Mouse (Mus musculus) forebrain, embryonic 16.5 days (tissue): ENCODE measurements at regions not wholly inside any gene's neighbourhood (a gene's known extent, or its start where the extent isn't known, plus 50 kb on each side); places are given as distances from the start of the nearest gene placed in this dataset.

Source experiments
- ATAC-seq: fragments of 200-750 bp; cut with Nextera tagmentation; 2 replicates; pipeline ENCODE4 v1.8.0; 2017; ENCODE audit warnings: mild to moderate bottlenecking, moderate library complexity
- H3K27ac ChIP-seq: fragments of 300-500 bp; sonication (generic); 2 replicates; pipeline ENCODE4 v1.5.1; 2014; ENCODE audit warnings: low read length, control low read depth
- H3K27me3 ChIP-seq: fragments of 300-500 bp; sonication (generic); replicated peaks from 2 replicates; pipeline ENCODE4 v1.6.1; 2014; ENCODE audit warnings: low read length; ENCODE audit not compliant: control insufficient read depth, insufficient read depth
- H3K36me3 ChIP-seq: fragments of 300-500 bp; sonication (generic); 2 replicates; pipeline ENCODE4 v1.6.1; 2014; ENCODE audit not compliant: control insufficient read depth, insufficient read depth
- H3K4me1 ChIP-seq: fragments of 300-500 bp; sonication (generic); replicated peaks from 2 replicates; pipeline ENCODE4 v1.6.1; 2014; ENCODE audit warnings: low read length; ENCODE audit not compliant: control insufficient read depth, insufficient read depth
- H3K4me2 ChIP-seq: fragments of 300-500 bp; sonication (generic); 2 replicates; pipeline ENCODE4 v1.6.1; 2014; ENCODE audit warnings: mild to moderate bottlenecking, low read length, control low read depth
- H3K4me3 ChIP-seq: fragments of 300-500 bp; sonication (generic); replicated peaks from 2 replicates; pipeline ENCODE4 v1.5.1; 2014; ENCODE audit warnings: mild to moderate bottlenecking, low read length, control low read depth
- H3K9ac ChIP-seq: fragments of 300-500 bp; sonication (generic); replicated peaks from 2 replicates; pipeline ENCODE4 v1.6.1; 2014; ENCODE audit warnings: low read depth, low read length, control low read depth
- H3K9me3 ChIP-seq: fragments of 300-500 bp; sonication (generic); 2 replicates; pipeline ENCODE4 v1.6.1; 2016; ENCODE audit warnings: low read length; ENCODE audit not compliant: control insufficient read depth
- WGBS: fragments of 180-500 bp; shearing (Covaris S2); extraction: QIAGEN DNeasy Blood & Tissue Kit; methylation state at CpG from one replicate; pipeline ENCODE4 v1.1.7; 2014; 5-methylcytosine and 5-hydroxymethylcytosine counted together

DNA sequence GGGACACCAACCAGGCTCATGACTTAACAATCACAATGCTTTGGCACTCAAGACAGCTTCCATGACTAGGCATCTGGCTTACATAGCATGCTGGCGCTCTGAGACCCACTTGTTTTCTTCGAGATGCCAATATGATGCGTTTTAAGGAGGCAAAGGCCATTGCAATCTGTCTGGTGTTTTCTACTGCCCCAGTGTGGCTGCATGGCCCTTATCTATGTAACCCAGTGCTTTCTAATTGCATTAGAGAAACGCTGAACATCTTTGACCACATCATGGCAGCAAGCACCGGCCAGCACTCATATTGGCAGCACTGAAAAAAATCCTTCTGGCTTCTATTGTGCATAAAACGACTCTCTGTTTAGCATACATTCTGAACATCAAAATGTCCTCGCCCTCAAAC is 144.2 kb upstream of the Igfbp7 start:
- ATAC-seq: no peak
- Histone ChIP-seq H3K4me2 (no peak overlapping the region), H3K27ac (no peak overlapping the region), H3K9me3 (no peaks in the 10 kb centered on the region), H3K27me3 (no peaks in the 10 kb centered on the region), H3K36me3 (no peaks in the 10 kb centered on the region), H3K9ac (no peak overlapping the region), H3K4me1 (no peaks in the 10 kb centered on the region), H3K4me3 (no peak overlapping the region)
- WGBS: 65% methylated on average over 7 of the region's 7 CpGs

DNA sequence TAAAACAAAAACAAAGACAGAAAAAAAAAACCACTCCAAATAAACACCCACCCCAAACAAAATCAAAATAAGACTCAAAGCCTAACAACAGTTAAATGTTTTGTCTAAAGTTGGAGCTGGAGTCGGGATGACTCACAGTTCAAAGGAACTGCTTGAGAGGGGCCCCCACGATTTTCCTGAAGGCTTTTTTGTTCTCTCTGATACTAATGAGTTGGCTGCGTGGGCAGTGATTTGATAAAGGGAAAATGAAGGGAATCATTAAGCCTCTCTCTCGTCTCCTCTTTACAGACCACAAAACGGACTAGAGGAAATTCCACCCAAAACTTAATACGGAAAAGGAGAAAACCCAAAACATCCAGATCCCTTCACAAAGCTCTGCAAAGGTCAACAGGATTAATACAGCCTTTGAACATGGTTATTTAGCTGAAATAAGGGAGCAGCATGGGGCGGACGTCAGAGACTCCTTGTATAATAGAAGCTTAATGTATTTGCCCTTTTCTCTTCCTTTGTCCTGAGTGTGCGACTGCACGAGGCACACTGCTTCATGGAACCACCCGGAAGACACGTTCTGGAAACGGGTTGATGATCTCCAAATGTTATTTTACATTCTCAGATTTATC is 138.3 kb upstream of the Igfbp7 start:
- Histone ChIP-seq H3K9ac (no peak overlapping the region), H3K4me2 (no peak overlapping the region), H3K27ac (no peak overlapping the region), H3K9me3 (no peaks in the 10 kb centered on the region), H3K36me3 (no peaks in the 10 kb centered on the region), H3K4me3 (no peak overlapping the region), H3K4me1 (peaks cover 4% of the 10 kb centered on the region; the same call in 1 of the 2 replicates), H3K27me3 (no peaks in the 10 kb centered on the region)
- 3% methylated on average over 13 of the region's 13 CpGs for WGBS
- ATAC-seq: no peak

DNA sequence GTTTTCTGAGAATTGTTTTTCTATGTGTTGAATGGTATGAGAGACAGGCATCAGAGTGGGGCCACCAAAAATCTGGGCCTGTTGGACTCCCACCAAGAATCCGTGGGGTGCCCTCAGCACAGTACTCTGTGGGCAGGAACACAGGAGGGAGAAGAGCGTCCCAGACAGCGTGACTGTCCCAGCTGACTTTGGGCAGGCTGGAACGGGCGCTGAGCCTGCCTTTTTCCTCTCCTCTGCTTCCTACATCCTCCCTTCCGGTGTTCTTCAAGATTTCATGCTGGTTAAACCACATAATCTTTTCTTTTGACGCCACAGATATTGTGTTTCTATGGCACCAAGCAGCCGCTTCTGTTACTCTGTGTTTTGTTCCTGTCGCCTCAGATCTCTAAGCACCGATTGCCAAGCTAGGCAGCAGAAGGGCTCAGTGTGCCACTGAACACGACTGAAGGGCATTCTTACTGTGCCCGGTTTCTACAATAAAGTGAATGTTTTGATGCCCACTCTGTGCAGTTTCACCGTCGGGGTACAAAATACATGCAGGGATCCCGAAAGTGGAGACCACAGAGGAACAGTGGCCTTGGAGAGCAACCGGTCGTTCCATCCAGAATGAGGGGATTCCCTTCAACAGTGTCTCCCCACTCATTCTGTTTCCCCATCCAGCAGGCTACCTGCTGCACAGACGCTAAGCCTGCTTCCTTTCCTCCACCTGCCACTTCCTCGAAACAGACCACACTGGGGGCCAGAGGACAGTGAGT is 124.6 kb upstream of the Igfbp7 start:
- Histone ChIP-seq H3K4me3 (no peak overlapping the region), H3K4me1 (peaks cover 6% of the 10 kb centered on the region; the same call in 1 of the 2 replicates), H3K27me3 (no peaks in the 10 kb centered on the region), H3K9me3 (no peaks in the 10 kb centered on the region), H3K4me2 (peak overlapping the region; percentile 2; the same call in 1 of the 2 replicates), H3K9ac (no peak overlapping the region), H3K27ac (no peak overlapping the region), H3K36me3 (no peaks in the 10 kb centered on the region)
- 50% methylated on average over 19 of the region's 19 CpGs for WGBS
- peak; percentile 72 for ATAC-seq

DNA sequence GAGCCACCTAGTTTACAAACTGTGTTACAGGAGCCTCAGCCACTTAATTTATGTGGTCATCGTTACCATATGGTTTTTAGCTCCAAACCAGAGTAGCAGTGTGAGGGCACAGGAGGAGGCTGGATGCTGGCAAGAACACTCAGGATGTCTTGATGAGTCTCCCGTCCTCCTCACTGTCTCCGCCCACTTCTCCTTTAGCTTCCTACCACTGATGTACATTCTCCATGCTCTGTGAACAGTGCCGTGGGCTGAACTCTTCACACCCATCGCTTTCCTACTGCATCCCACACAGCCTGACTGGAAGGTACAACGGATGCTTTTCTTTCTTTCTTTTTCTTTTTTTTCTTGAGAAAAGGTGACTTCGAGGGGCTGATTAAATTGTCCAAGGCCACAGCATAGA is 122.5 kb upstream of the Igfbp7 start:
- no peaks in the 10 kb centered on the region for H3K9me3 ChIP-seq
- H3K36me3 ChIP-seq: no peaks in the 10 kb centered on the region
- H3K9ac ChIP-seq: no peak overlapping the region
- H3K27ac ChIP-seq: no peak overlapping the region
- H3K27me3 ChIP-seq: no peaks in the 10 kb centered on the region
- H3K4me2 ChIP-seq: no peak overlapping the region
- ATAC-seq: no peak
- peaks cover 6% of the 10 kb centered on the region; the same call in 1 of the 2 replicates for H3K4me1 ChIP-seq
- WGBS: 88% methylated on average over 7 of the region's 7 CpGs
- H3K4me3 ChIP-seq: no peak overlapping the region

DNA sequence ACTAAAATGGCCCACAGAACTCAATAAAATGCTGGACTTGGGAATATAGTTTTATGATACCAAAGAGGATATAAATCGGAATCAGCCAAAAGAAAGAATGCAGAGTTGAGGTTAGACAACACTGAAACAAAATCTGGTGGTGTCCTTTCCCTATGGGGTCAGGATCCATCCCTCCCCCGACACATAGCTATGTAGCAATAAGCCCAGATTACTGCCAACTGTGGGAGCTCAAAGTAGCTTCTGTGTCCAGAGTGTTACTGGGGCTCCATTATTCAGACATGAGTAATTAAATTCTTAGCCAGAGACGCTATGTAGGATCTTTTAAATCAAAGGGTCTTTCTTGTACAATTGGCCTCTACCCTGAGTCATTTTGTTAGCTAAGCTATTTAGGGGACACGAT is 109.4 kb upstream of the Igfbp7 start:
- Histone ChIP-seq H3K9me3 (no peaks in the 10 kb centered on the region), H3K4me2 (no peak overlapping the region), H3K4me3 (no peak overlapping the region), H3K4me1 (no peaks in the 10 kb centered on the region), H3K9ac (no peak overlapping the region), H3K36me3 (no peaks in the 10 kb centered on the region), H3K27ac (no peak overlapping the region), H3K27me3 (no peaks in the 10 kb centered on the region)
- 56% methylated on average over 4 of the region's 4 CpGs for WGBS
- ATAC-seq: no peak

DNA sequence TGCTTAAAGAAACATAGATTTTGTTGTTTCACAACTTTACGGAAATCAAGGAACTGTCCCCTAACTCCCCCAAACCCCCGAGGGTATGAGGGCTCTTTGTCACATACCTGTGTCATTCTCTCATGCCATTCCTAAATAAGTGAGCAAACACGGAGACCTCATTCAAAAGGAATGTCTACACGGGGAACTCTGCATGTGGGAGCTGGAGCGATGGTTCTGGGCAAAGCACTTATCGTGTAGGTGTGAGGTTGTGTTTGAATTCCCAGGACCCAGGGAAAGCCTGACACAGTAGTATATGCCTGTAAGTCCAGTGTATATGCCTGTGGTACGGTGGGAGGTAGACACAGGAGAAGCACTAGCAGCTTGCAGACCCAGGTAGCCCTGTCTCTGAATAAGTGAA is 107.6 kb upstream of the Igfbp7 start:
- Histone ChIP-seq H3K27ac (no peak overlapping the region), H3K9ac (no peak overlapping the region), H3K4me1 (no peaks in the 10 kb centered on the region), H3K36me3 (no peaks in the 10 kb centered on the region), H3K27me3 (no peaks in the 10 kb centered on the region), H3K9me3 (no peaks in the 10 kb centered on the region), H3K4me3 (no peak overlapping the region), H3K4me2 (no peak overlapping the region)
- WGBS: 85% methylated on average over 7 of the region's 7 CpGs
- ATAC-seq: no peak

DNA sequence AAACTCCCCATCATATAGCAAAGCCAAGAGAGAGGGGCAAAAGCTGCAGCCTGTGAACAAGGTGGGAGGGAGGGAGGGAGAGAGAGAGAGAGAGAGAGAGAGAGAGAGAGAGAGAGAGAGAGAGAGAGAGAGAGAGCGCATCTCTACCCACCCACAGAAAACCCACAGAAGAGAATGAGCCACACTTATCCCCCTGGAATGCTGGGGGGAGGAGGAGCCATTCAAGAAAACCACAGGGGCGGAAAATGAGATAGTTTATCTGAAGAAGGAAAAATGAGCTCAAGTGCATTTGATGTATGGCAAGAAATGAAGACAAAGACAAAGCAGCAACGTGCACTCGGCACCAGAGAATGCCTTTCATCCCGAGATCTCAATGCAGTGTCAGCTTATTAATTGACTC is 94.8 kb upstream of the Igfbp7 start:
- H3K9ac ChIP-seq: no peak overlapping the region
- no peaks in the 10 kb centered on the region for H3K36me3 ChIP-seq
- H3K27me3 ChIP-seq: no peaks in the 10 kb centered on the region
- no peak overlapping the region for H3K27ac ChIP-seq
- ATAC-seq: peak; percentile 64
- no peak overlapping the region for H3K4me3 ChIP-seq
- H3K9me3 ChIP-seq: no peaks in the 10 kb centered on the region
- no peak overlapping the region for H3K4me2 ChIP-seq
- WGBS: 5% methylated on average over 5 of the region's 5 CpGs
- H3K4me1 ChIP-seq: no peaks in the 10 kb centered on the region; the same call in 1 of the 2 replicates

DNA sequence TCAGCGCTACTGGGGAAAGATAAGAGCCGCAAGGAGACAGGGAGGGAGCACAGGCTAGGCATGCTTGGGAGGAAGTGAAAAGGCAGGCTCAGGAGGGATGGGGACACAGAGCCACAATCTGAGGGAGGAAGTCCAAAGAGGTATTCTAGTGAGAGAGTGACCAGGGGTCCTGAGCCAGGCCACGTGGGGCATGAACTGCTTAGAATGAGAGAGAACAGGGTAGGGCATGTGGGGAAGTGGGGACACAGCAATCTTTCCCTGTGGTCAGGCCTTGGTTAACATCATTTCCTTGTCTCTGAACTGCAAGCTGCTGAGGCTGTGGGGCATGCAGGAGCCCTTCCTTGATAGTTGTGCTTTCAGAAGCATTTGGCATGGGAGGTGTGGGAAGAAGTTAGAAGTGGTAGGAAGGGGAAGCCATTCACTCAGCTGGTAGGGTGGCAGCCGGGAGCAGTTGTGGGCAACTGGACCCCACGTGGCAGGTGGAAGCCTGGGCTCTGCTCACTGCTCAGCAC is 92.2 kb upstream of the Igfbp7 start:
- Histone ChIP-seq H3K4me1 (no peaks in the 10 kb centered on the region; the same call in 1 of the 2 replicates), H3K27ac (no peak overlapping the region), H3K27me3 (no peaks in the 10 kb centered on the region), H3K36me3 (no peaks in the 10 kb centered on the region), H3K4me3 (no peak overlapping the region), H3K4me2 (no peak overlapping the region), H3K9me3 (no peaks in the 10 kb centered on the region), H3K9ac (no peak overlapping the region)
- ATAC-seq: no peak
- WGBS: 82% methylated on average over 5 of the region's 5 CpGs

DNA sequence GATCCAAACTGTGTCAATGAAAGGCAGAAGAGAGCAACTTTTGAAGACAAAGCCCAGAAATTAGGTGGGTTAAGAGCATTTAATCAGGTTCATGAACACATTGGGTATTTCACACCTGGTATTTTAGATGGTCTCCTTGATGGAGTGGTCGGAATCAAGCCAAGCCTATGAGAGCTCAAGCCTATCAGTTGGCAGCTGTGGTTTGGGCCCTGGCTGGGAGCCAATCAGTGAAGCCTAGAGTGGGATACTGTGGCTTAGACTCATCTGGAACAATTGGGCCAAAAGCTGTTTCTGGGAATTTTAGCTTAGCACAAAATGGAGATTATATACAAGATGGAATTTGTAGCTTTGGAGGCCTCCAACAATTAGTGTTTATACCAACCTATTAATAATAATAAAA is 86.8 kb upstream of the Igfbp7 start:
- Histone ChIP-seq H3K27ac (no peak overlapping the region), H3K4me3 (no peak overlapping the region), H3K9ac (no peak overlapping the region), H3K4me2 (no peak overlapping the region), H3K9me3 (no peaks in the 10 kb centered on the region), H3K27me3 (no peaks in the 10 kb centered on the region), H3K36me3 (no peaks in the 10 kb centered on the region), H3K4me1 (no peaks in the 10 kb centered on the region)
- WGBS: 65% methylated on average over 1 of the region's 1 CpGs
- ATAC-seq: no peak
